Mouse (Mus musculus) neural tube, embryonic 12.5 days (tissue): Measurements from ENCODE around the gene Sat1. TPM values are rescaled to one million over a fixed set of nuclear protein-coding genes. Genes with fewer than 3 reads are reported as not detected.

Source experiments
- ATAC-seq: fragments of 200-750 bp; cut with Nextera tagmentation; 2 replicates; pipeline ENCODE4 v1.8.0; 2017; ENCODE audit warnings: low read depth, mild to moderate bottlenecking, moderate TSS enrichment, moderate library complexity; ENCODE audit not compliant: low FRiP score
- H3K27ac ChIP-seq: fragments of 300-500 bp; sonication (generic); 2 replicates; pipeline ENCODE4 v1.5.1; 2016
- H3K27me3 ChIP-seq: fragments of 300-500 bp; sonication (generic); replicated peaks from 2 replicates; pipeline ENCODE4 v1.6.1; 2016; ENCODE audit warnings: mild to moderate bottlenecking
- H3K36me3 ChIP-seq: fragments of 300-500 bp; sonication (generic); 2 replicates; pipeline ENCODE4 v1.6.1; 2016; ENCODE audit warnings: mild to moderate bottlenecking
- H3K4me1 ChIP-seq: fragments of 300-500 bp; sonication (generic); 2 replicates; pipeline ENCODE4 v1.6.1; 2016
- H3K4me2 ChIP-seq: fragments of 300-500 bp; sonication (generic); replicated peaks from 2 replicates; pipeline ENCODE4 v1.6.1; 2016; ENCODE audit warnings: mild to moderate bottlenecking
- H3K4me3 ChIP-seq: fragments of 300-500 bp; sonication (generic); 2 replicates; pipeline ENCODE4 v1.5.1; 2016
- H3K9ac ChIP-seq: fragments of 300-500 bp; sonication (generic); 2 replicates; pipeline ENCODE4 v1.6.1; 2016; ENCODE audit warnings: mild to moderate bottlenecking
- H3K9me3 ChIP-seq: fragments of 300-500 bp; sonication (generic); 2 replicates; pipeline ENCODE4 v1.6.1; 2016; ENCODE audit warnings: mild to moderate bottlenecking
- WGBS: fragments of 180-500 bp; shearing (Covaris S2); methylation state at CpG from one replicate; pipeline ENCODE4 v1.1.7; 2016; 5-methylcytosine and 5-hydroxymethylcytosine counted together
- polyA plus RNA-seq: library from polyadenylated mRNA; unstranded; fragments of >200 nt; fragmentation: Nextera tagmentation; extraction: Ambion mirVana; gene quantifications from 2 replicates; pipeline ENCODE4 v1.2.1, GENCODE M21; 2016

Gene Sat1
- polyA plus RNA-seq, 1 experiment from 2014 or later, result 71.7 TPM

DNA sequence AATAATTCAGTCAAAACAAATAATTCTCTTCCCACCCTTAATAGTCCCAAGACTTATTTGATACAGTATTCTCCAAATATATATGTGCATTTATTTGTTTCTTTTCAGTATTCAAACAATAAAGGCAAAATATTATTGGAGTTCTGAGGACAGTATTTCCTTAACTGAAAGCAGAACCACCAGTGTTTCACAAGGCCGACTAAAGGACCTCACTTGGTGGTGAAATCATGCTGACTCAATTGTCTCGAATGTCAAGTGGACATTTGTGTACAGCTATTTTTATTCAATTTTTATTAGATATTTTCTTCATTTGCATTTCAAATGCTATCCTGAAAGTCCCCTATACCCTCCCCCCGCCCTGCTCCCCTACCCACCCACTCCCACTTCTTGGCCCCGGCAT, 21.3 kb downstream of the Sat1 start:
- Histone ChIP-seq H3K9ac (no peak overlapping the region), H3K4me2 (no peak overlapping the region), H3K36me3 (no peaks in the 10 kb centered on the region), H3K4me3 (no peak overlapping the region), H3K4me1 (no peaks in the 10 kb centered on the region), H3K27ac (no peak overlapping the region), H3K9me3 (no peaks in the 10 kb centered on the region), H3K27me3 (no peaks in the 10 kb centered on the region)
- 84% methylated on average over 4 of the region's 4 CpGs for WGBS
- ATAC-seq, result no peak

DNA sequence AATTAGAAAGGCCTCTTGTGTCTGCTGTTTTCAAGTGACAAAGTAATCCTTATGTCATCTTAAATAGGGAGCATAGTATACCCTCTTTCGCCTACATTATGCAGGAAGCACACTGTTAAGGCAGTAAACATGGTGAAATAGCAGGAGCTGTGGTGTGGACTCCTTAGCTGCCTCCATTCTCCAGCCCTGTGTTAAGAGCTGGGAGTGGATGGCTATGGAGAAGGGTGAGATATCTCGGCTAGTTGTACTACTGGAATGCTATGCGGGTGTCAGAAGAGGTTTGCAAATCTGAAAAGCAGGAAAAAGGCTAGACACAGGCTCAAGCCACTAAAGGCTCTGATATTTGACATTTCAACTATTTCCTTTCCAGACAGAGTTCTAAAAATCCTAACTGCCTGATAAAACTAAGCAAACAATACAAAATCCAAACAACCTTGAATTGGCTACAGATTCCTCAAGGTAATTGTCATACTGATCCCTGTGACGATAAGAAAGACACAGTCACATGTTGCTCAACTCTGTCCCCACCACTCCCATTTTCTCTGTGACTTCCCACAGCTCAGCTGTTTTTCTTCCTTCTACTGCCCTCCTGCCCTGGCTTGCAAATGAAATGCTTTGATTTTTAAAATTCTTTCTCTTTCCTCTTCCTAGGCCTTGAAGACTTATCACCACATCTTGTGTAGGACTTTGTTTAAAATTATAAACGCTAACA, 22.4 kb downstream of the Sat1 start:
- WGBS, result 79% methylated on average over 5 of the region's 5 CpGs
- Histone ChIP-seq H3K4me1 (no peaks in the 10 kb centered on the region), H3K9ac (no peak overlapping the region), H3K4me2 (no peak overlapping the region), H3K4me3 (no peak overlapping the region), H3K27ac (no peak overlapping the region), H3K36me3 (no peaks in the 10 kb centered on the region), H3K9me3 (no peaks in the 10 kb centered on the region), H3K27me3 (no peaks in the 10 kb centered on the region)
- no peak for ATAC-seq

DNA sequence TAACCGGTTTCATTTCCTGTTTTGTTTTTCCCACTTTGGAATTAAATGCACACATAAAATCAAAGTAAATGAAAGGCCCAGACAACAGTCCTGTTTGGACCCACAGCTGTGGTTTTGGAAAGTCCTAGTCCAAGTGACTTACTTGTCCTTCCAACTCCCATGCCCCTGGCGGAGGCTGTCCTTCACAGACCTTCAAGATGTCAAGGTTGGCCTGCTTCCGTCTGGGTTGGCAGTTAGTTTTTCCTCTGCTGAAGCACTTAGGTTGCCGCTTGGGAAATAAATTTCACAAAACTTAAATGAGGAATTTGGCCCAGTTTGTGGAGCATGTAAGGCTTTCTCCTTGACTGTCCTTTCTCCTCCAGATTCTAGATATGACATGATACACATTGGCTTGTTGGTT, 24.3 kb downstream of the Sat1 start:
- Histone ChIP-seq H3K27ac (no peak overlapping the region), H3K9ac (no peak overlapping the region), H3K4me2 (no peak overlapping the region), H3K4me1 (no peaks in the 10 kb centered on the region), H3K9me3 (no peaks in the 10 kb centered on the region), H3K36me3 (no peaks in the 10 kb centered on the region), H3K4me3 (no peak overlapping the region), H3K27me3 (no peaks in the 10 kb centered on the region)
- ATAC-seq, result no peak
- 81% methylated on average over 4 of the region's 4 CpGs for WGBS

DNA sequence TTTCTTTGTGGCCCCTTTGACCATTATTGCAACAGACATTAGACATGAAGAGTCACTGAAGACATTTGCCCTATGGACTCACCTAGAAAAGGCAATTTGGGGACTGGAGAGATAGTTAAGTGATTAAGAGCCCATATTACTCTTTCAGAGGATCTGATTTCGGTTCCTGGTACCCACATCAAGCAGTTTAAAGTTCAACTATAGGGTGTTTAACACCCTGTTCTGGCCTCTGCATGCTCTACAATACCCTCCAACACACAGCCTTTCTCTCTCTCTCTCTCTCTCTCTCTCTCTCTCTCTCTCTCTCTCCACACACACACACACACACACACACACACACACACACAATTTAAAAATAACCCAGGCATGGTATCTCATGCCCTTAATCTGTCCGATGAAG, 38.6 kb downstream of the Sat1 start:
- Histone ChIP-seq H3K9me3 (no peaks in the 10 kb centered on the region), H3K4me2 (no peak overlapping the region), H3K4me1 (no peaks in the 10 kb centered on the region), H3K4me3 (no peak overlapping the region), H3K9ac (no peak overlapping the region), H3K27me3 (no peaks in the 10 kb centered on the region), H3K36me3 (no peaks in the 10 kb centered on the region), H3K27ac (no peak overlapping the region)
- 84% methylated on average over 2 of the region's 2 CpGs for WGBS
- ATAC-seq, result no peak

DNA sequence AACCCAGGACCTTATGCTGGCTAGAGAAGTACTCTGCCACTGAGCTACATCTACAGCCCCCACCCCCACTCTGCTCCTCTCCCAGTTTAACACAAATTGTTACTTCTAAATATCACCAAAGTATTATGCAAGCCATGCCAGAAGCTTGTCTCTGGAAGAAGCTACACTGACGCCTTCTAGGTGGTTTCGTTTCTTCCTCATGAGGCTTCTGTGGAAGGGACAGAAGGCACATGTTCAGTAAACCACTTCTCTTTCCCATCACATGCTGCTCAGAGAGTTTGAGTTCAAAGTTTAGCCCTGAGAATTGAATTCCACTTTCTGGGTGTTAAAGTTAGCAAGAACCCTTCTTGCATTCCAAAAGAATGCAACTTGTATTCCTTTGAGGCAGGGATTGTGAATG, 39.0 kb downstream of the Sat1 start:
- Histone ChIP-seq H3K27ac (no peak overlapping the region), H3K36me3 (no peaks in the 10 kb centered on the region), H3K9ac (no peak overlapping the region), H3K4me1 (no peaks in the 10 kb centered on the region), H3K4me2 (no peak overlapping the region), H3K9me3 (no peaks in the 10 kb centered on the region), H3K4me3 (no peak overlapping the region), H3K27me3 (no peaks in the 10 kb centered on the region)
- ATAC-seq, result no peak
- WGBS, result 80% methylated on average over 2 of the region's 2 CpGs

DNA sequence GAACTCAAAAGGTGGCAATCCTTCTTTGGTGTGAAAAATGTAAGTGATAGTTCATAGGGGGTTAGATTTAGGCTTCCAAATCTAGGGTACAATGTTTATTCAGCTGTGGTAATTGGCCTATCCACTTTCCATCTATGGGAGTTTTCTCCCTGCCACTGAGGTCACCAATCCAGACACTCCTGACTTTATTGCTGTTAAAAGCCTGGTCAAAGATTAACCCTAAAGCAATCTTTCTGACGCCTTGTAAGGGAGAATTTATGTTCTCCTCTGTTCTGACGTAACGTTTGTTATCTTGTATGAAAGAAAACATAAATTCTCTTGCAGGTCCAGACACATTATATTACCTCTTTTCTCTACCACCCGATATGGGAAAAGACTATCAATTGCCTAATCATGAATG, 40.7 kb downstream of the Sat1 start:
- ATAC-seq, result no peak
- Histone ChIP-seq H3K4me2 (no peak overlapping the region), H3K27me3 (no peaks in the 10 kb centered on the region), H3K4me1 (no peaks in the 10 kb centered on the region), H3K9me3 (no peaks in the 10 kb centered on the region), H3K4me3 (no peak overlapping the region), H3K27ac (no peak overlapping the region), H3K36me3 (no peaks in the 10 kb centered on the region), H3K9ac (no peak overlapping the region)
- WGBS, result 36% methylated on average over 4 of the region's 4 CpGs

DNA sequence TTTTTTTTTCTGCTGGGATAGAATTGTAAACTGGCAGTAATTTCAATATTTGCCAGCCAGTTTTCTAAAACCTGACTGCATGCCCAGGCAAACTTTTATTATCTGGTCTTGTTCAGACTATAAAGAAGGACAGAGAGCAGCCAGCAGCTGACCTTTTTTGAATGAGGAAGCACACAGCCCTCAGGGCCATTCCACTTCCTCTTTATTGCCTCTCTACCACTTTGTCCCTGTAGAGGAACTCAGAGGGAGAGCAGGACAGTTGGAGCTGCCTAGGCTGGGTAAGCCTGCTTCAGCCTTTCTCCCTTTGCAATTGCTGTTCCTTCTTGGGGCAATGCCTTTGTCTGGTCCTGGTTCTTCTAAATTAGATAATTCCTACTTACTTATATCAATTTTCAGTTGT, 43.9 kb downstream of the Sat1 start:
- Histone ChIP-seq H3K27ac (no peak overlapping the region), H3K27me3 (no peaks in the 10 kb centered on the region), H3K4me1 (no peaks in the 10 kb centered on the region), H3K9ac (no peak overlapping the region), H3K9me3 (no peaks in the 10 kb centered on the region), H3K4me3 (no peak overlapping the region), H3K36me3 (no peaks in the 10 kb centered on the region), H3K4me2 (no peak overlapping the region)
- ATAC-seq, result no peak

DNA sequence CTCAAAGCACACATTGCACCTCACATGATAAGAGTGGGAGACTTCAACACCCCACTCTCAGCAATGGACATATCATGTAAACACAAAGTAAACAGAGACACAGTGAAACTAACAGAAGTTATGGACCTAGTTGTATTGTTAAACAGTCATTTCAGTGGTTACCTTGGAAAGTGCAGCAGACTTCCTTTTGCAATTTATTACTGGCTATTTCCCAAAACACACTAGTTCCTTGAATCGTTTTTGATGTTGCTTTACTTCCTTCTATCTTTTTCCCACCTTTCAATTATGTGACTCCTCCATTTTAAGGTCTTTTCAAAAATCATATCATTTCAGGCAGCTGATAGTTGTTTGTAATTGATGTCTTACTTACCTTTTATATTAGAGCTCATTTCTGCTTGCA, 44.5 kb downstream of the Sat1 start:
- H3K4me1 ChIP-seq, result no peaks in the 10 kb centered on the region
- H3K27ac ChIP-seq, result no peak overlapping the region
- ATAC-seq, result no peak
- H3K36me3 ChIP-seq, result no peaks in the 10 kb centered on the region
- no peak overlapping the region for H3K9ac ChIP-seq
- H3K9me3 ChIP-seq, result no peaks in the 10 kb centered on the region
- H3K4me2 ChIP-seq, result no peak overlapping the region
- H3K4me3 ChIP-seq, result no peak overlapping the region
- H3K27me3 ChIP-seq, result no peaks in the 10 kb centered on the region
- 67% methylated on average over 1 of the region's 1 CpGs for WGBS

DNA sequence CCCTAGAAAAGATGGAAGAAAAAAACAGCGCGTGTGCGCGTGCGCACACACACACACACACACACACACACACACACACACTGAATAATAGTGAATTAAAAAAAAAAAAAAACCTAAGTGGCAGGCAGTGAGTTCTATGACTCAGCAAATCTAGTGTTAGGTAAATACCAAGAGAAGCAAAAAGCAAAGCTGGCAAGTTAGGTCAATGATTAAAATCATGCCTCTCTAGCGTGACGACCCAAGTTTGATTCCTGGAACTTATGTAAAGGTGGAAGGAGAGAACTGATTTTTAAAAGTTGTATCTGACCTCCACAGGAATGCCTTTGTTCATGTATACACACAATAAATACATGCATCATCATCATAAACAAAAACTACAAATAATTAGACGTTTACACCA, 46.4 kb downstream of the Sat1 start:
- H3K9ac ChIP-seq, result no peak overlapping the region
- no peaks in the 10 kb centered on the region for H3K27me3 ChIP-seq
- WGBS, result 92% methylated on average over 8 of the region's 8 CpGs
- no peaks in the 10 kb centered on the region for H3K36me3 ChIP-seq
- no peak overlapping the region for H3K4me2 ChIP-seq
- H3K9me3 ChIP-seq, result no peaks in the 10 kb centered on the region
- no peak for ATAC-seq
- H3K4me3 ChIP-seq, result no peak overlapping the region
- H3K27ac ChIP-seq, result no peak overlapping the region
- no peaks in the 10 kb centered on the region for H3K4me1 ChIP-seq

DNA sequence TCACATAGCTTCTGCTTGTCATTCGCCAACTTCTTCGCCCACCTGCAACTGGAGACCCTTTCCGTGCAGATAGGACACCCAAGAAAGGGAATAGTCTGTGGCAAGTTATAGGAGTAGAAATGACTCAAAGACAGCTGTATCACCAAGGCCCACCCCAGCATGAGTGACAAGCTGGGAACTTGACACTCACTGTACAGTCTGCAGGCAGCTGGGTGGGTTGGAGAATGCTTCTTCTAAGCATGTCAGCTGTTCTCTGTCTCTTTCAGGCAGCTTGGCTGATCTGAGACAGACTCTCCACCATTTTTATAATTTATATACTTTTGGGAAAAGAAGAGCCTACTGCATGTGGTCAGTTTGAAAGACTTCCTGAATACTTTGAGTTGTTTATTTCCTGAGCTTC, 48.6 kb downstream of the Sat1 start:
- Histone ChIP-seq H3K27ac (no peak overlapping the region), H3K4me2 (no peak overlapping the region), H3K27me3 (no peaks in the 10 kb centered on the region), H3K9ac (no peak overlapping the region), H3K4me1 (no peaks in the 10 kb centered on the region), H3K4me3 (no peak overlapping the region), H3K36me3 (no peaks in the 10 kb centered on the region), H3K9me3 (no peaks in the 10 kb centered on the region)
- no peak for ATAC-seq
- 96% methylated on average over 3 of the region's 3 CpGs for WGBS

DNA sequence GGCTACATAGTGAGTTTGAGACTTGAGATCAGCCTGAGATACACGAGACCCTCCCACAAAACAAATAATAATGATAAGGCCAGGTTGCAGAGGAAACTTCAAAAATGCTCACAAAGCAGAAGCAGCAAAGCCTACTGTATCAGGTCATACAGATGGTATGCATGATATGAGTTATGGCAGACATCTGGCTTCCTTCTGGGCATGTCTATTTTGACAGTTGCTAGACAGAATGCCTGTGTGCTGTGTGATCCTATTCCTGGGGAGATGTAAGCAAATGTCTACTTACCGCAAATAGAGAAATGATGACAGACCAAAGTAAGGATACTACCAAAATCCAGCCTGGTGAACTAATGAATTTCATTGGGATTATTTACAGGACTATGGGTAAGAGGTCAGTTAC, 49.9 kb downstream of the Sat1 start:
- H3K9ac ChIP-seq, result no peak overlapping the region

DNA sequence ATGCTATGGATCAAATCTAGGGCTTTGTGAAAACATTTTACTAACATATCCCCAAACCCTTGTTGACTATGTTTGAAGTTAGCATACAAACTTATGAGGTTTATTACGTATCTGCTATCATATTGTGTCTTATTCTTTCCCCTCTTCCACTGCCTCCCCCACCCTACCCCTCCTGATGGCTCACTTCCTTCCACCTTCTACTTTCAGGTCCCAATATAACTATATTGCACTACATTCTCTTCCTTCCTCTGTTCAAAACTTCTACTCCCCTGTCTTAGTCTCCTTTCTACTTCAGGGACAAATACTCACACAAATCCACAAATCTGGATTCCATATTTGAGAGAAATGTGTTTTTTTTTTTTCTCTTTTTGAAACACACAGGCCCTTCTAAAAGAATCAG, 52.7 kb downstream of the Sat1 start:
- ATAC-seq, result no peak
- Histone ChIP-seq H3K9ac (no peak overlapping the region), H3K4me2 (no peak overlapping the region), H3K9me3 (no peaks in the 10 kb centered on the region), H3K36me3 (no peaks in the 10 kb centered on the region), H3K4me3 (no peak overlapping the region), H3K27me3 (no peaks in the 10 kb centered on the region), H3K27ac (no peak overlapping the region), H3K4me1 (no peaks in the 10 kb centered on the region)
- WGBS, result 88% methylated on average over 1 of the region's 1 CpGs

More for the DNA sequence above, 49.9 kb downstream of the Sat1 start:
- no peaks in the 10 kb centered on the region for H3K9me3 ChIP-seq
- H3K4me1 ChIP-seq, result no peaks in the 10 kb centered on the region
- no peak overlapping the region for H3K27ac ChIP-seq
- no peak overlapping the region for H3K4me2 ChIP-seq
- 71% methylated on average over 2 of the region's 2 CpGs for WGBS
- ATAC-seq, result no peak
- no peaks in the 10 kb centered on the region for H3K36me3 ChIP-seq
- no peaks in the 10 kb centered on the region for H3K27me3 ChIP-seq
- H3K4me3 ChIP-seq, result no peak overlapping the region
